Mouse (Mus musculus): Measurements from ENCODE around the gene Gm10320. TPM values are rescaled to one million over a fixed set of nuclear protein-coding genes. Genes with fewer than 3 reads are reported as not detected.

The Gm10320 gene
- not detected for total RNA-seq (2021)

DNA sequence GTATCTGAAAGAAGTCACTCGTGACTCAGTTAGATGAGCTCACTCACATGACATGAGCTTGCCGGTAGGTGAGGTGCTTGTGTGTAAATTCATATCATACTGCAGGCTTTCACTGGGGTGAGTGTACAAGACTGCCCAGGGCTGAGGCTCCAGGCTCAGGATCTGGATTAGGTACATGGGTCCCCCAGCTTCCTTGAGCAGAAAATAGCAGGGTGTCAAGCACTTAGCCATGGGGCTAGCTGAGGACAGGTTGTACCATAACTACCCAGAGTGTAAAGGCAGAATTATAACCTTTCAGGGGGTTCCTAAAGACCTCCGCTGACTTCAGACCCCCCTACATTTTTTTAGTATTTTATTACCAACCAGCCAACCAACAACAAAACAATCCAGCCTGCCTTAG lies at the start of gene Gm10320:
Gm10320 (minus strand) TSS at position 93 of the 400 bp plus-strand sequence.
- no peak for DNase-seq

- no peak for DNase-seq
Measured at GRCm38 (mm10) chr13:98541601-98542000, 49.8 kb upstream of the Gm10320 start.

DNA sequence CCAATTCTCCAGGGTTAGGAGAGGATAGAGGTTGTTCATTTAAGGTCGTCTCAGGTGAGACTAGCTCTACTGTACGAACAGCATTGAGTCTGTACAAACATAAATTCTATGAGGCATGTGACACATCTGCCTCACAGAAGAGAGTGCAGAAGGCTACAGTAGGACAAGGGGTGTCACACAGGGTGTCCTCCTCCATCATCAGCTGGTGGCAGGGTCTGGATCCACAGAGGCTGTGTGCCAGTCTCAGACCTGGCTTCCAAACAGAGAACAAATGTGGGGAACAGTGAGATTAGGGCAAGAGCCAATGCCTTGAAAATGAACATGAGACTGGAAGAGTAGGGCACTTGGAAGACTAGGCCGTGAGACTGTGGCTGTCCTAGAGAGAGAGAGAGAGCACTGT lies 48.4 kb upstream of the Gm10320 start:
- no peak for DNase-seq

DNA sequence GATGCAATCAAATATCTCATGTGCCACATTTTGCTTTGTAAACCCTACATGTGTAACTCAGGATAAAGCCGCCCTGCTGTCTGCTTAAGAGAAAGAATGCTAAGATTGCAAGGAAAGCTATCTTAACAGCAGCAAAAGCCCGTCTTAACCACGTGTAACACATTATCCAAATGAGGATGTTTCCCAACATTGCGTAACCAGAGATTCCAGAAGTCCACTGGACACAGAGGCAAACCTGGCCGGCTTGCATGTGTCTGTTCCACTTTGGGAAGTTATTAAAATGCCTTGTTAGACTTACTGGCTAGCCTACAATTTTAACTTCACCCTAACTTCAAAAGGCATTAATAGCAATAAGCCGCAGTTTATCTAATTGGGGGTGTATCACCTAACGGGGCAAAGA lies 47.5 kb upstream of the Gm10320 start:
- no peak for DNase-seq

- DNase-seq: no peak
Measured at GRCm38 (mm10) chr13:98538587-98538986, 46.8 kb upstream of the Gm10320 start.

DNA sequence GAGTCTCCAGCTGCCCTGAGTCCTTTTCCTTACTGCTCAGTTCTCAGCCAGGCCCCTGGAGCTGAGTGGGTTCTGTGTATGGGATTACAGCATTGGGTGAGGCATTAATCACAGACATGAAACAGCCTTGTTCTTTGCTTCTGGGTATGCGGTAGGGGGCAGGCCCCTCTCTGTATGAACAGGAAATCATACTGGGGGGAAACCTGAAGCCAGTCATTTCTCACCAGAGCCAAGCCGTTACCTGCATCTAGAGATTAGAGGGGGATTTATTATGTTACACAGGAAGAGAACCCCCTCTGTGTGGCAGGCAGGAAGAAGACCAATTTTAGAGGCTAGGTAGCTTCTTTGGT lies 43.1 kb upstream of the Gm10320 start:
- no peak for DNase-seq

DNA sequence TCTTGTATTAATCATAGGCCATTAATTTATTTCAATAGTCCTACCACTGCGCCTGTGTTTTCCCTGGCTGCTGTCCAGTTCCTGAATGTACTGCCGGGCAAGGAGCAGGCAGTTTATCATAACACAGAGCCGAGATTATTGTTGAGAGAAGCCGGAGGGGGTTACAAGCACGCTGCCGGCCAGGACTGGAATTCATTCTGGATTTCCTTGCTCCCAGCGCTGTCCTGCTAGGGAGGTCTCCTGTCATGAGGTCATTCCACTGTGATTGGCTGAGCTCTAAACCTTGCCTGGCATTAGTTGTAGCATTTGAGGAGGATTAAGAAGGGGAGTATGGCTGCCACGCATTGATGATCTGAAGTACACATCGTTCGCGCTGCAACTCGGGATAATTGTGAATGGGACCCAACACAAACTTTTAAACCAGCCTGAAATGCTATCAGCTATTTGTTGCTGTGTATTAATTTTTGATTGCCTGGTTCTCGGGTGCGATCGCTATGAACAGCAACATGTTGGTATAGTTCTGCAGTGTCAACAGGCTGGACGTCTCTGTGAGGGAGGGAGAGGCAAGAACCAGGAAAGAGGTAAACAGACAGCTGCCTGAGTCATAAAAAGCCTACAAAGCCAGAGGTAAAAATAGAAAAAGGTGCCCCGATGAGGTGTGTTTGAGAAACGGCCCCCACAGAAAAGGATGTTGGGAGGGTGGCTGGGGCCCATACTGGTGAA lies 42.5 kb upstream of the Gm10320 start:
- DNase-seq: peak; percentile 73

GRCm38 (mm10) chr13:98533415-98533814 lies 41.6 kb upstream of the Gm10320 start:
- DNase-seq: no peak

- no peak for DNase-seq
Measured at GRCm38 (mm10) chr13:98532699-98533375, 41.0 kb upstream of the Gm10320 start.

DNA sequence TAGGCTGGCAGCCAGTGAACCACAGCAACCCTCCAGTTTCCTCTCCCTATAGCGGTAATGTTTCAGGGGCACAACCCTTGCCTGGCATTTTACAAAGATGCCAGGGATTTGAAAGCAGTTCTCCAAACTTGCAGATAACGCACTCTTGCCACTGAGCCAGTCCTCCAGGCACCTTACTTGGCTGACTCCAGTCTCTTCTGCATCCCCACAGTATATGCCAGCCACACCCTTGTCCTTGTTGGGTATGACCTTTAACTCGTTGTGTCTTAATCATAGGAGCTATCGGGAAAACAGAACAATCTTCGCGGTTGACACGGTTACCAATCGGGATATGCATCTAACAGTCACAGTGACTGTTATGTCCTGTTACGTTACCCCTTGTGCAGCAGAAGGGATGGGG lies 40.2 kb upstream of the Gm10320 start:
- no peak for DNase-seq

DNA sequence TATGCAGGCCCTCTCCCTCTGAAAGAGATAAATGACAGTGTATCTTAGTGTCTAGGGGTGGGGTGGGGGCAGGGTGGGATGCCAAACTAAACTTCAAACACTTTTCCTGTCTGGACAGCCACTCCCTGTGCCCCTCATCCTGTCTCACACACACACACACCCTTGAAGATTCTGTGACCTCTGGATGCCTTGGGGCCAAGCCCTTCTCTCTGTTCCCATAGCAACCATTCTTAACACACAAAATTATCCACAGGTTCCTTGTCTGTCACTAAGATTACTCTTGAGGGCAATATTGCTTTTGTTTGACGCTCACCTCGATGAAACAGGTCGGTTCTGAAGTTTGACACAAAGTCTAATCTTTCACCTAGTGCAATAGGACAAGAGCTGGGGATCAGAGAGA lies 39.5 kb upstream of the Gm10320 start:
- DNase-seq: no peak

- no peak for DNase-seq
Measured at GRCm38 (mm10) chr13:98523719-98524316, 32.0 kb upstream of the Gm10320 start.

DNA sequence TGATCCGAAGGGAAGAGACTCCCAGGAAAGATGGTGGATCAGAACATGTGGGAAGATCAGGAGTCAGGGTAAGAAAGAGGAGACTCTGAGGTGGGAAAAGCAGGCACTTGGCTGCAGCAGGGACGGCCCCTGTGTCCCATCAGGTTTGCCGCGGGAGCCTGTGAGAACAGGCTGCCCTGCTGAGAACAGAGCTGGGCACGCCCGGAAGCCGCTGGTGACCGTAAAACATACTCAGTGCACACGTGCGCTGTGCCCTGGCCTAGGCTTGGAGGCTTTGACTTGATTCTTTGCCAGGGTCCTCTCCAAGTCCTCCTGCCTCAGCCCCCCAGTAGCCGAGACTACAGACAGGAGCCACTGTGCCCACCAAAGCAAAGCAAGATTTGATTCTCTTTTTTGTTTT lies 26.5 kb upstream of the Gm10320 start:
- no peak for DNase-seq

DNA sequence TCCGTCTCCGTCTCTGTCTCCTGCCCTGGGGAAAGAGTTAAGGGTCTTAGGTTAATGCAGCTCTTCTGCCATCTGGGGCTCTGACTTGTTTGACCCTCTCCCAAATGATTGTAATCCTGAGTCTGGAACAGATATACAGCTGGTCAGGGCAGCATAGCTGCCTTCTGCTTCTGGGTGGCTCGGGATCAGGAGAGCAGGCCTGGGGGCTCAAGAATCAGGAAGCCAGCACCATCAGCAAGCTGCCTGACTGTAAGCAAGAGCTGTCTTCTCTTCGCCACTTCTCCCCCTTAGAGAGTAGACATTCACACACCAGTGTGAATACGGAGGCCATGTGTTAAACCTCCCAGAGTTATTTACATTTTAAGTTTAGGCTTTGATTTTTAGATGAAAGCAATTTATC lies 25.9 kb upstream of the Gm10320 start:
- no peak for DNase-seq

GRCm38 (mm10) chr13:98516985-98517384 lies 25.2 kb upstream of the Gm10320 start:
- no peak for DNase-seq

DNA sequence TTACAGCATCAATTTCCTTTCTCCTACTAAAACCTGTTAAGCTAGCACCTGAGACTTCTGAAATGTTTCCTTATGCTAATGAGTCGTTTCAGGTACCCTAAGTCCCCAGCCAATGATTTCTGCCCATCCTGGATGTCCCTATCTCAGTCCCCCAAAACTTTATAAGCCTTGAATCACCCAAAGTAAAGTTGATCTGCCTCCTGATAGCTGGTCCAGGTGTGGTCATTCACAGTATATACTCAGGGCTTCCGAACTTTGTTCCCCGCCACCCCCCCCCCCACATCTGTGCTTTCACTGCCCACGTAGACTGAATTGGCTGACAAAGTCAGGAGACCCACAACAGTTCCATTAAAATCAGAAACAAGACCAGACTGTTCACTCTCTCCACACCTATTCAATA lies 20.3 kb upstream of the Gm10320 start:
- no peak for DNase-seq

DNA sequence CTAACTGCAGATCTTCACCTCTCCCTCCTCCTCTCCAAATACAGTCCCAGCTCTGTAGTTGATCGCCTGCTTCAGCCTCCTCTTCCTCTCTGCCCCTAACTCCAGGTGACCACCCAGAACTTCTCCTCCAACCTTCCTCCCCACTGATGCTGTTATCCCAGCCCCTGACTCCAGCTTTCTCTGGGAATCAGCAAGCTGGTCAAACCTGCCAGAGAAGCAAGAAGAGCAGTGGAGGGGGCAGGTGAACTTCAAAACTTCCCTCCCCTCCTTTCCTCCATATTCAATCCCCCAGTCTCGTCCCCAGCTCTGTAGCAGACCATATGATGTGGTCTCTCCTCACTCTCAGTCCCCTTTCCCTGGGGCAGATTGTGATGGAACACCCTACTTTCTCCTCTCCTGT lies 15.9 kb upstream of the Gm10320 start:
- no peak for DNase-seq

- DNase-seq: no peak
Measured at GRCm38 (mm10) chr13:98506496-98506895, 14.7 kb upstream of the Gm10320 start.

DNA sequence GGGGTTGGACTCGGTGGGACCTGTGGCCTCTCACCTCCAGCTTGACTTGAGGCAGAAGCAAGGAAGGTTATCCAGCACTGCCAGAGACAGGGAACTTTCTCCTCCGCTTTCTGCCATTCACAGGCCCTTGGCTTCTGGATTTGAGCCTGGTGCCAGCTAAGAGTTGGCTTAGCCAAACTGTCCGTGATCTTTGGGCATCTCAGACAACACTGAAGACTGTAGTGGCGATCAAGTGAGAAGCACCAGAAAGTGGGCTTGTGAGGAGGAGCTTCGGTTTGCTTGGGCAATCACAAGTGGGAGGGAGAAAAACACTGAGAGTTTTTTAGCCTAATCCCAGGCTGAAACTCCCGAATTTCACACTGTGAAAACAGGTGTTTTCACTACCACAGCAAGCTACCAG lies 14.2 kb upstream of the Gm10320 start:
- no peak for DNase-seq

DNA sequence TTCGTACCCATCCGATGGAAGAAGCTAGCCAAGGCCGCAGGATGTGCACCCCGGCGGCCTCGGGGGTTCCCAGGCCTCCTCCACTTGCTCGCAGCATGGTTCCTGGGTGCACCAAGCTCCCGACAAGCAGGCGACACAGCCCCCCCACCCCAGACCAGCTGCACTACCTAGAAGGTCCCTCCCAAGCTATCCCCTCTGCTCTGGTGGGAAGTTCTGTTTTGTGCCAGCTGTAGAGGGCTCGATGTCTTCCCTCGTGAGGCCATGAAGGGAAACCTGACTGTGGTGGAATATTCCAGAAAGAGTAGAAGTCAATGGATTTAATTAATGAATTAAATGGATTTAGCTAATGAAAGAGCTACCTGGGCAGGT lies 13.7 kb upstream of the Gm10320 start:
- DNase-seq: no peak

DNA sequence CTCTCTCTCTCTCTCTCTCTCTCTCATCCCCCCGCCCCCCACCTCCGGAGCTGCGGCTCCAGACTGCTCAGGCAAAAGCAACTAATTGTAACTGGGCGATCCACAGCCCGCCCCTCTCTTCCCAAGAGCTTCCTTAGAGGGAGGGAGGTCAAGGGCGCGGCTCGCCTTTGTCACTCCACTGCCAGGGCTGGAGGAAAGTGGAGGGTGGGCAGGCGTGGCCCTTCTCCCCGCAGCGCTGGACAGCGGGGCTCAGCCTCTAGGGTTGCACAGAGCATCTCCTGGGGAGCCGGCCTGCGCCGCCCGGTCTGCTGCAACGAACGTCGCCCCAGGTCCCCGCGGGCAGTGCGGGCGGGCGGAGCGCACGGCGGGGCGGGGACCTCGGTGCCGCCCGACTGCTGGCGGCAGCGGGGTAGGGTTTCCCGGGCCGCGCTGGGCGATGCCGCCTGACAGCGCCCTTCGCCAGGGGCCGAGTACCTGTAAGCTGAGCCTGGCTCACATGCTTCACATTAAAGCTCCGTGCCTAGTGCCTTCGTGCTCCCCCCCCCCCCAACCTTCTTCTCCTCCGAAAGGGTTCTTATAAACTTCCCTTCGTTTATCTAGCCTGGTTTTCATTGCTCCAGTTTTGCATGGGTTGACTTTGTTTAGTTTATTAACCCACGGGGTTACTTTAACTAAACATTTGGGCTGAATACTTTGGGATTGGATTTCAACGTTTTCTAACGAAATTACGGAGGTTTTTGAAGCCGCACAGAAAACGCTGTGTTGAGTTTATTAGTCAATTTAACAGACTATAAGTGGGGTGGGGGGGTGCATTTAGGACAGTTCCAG lies 13.1 kb upstream of the Gm10320 start:
- peak; percentile 15 for DNase-seq

- DNase-seq: no peak
Measured at GRCm38 (mm10) chr13:98504181-98504660, 12.4 kb upstream of the Gm10320 start.

- DNase-seq: no peak
Measured at GRCm38 (mm10) chr13:98503601-98504000, 11.8 kb upstream of the Gm10320 start.

All from heart, postnatal 4 days (tissue).